Mouse (Mus musculus) CD4-positive, CD25-positive, alpha-beta regulatory T cell, adult 9 weeks (primary cell): ENCODE results near the gene Nsun2. TPM values are rescaled to one million over a fixed set of nuclear protein-coding genes. Genes with fewer than 3 reads are reported as not detected.

ENCODE experiments used
- polyA plus RNA-seq: library from polyadenylated mRNA; unstranded; fragments of 100-300 nt; shearing (Covaris generic); gene quantifications from one replicate; pipeline ENCODE4 v1.2.1, GENCODE M21; 2017

Gene Nsun2
- 26.8 TPM for polyA plus RNA-seq

GRCm38 (mm10) chr13:69533405-69534333 lies at the start of gene Nsun2:
TSS of gene Nsun2 (plus strand) at chr13:69533746.

GRCm38 (mm10) chr13:69534334-69534653 lies 748 bp downstream of the Nsun2 start, which contains the start of gene Tent4a:
TSS of gene Tent4a (minus strand) at chr13:69534617.

GRCm38 (mm10) chr13:69611398-69612174 lies 78.0 kb downstream of the Nsun2 start, which contains the start of gene Srd5a1:
TSS of gene Srd5a1 (minus strand) at chr13:69611442.

Other genes starting within 250 kb of the Nsun2 start
- 1.8 TPM for gene Tent4a, start 871 bp downstream of the Nsun2 start, polyA plus RNA-seq
- 1.2 TPM for gene Srd5a1, start 77.7 kb downstream of the Nsun2 start, polyA plus RNA-seq
- not detected for gene Ube2ql1, start 206.1 kb downstream of the Nsun2 start, polyA plus RNA-seq